ENCODE assay signal across 9 mouse cellular contexts in the genomic region with DNA sequence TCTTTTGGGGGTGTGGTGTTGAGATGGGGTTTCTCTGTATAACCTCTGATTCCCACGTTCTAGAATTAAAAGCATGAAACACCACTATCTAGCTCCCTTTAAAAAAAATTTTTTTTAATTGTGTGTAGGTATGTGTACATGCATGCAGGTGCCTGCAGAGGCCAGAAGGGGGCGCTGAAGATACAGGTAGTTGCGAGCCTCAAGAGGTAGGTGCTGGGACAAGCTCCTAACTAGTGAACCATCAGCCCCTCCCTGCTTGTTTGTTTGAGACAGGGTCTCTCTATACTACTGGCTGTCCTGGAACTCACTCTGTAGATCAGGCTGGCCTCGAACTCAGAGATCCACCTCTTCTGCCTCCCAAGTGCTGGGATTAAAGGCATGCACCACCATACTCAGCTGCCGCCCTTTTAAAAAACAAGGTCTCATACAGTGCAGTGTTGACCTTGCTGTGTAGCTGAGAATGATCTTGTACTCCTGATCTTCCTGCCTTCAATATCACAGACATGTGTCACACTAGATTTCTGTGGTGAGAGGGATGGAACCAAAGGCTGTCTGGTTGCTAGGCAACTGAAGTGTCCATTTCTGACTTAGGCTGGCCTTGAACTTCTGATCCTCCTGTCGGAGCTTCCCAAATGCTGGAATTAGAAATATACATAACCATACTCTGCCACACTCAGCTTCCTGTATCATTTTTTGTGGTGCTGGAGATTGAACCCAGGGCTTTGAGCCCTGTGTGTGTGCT. TPM values are rescaled to one million over a fixed set of nuclear protein-coding genes. Genes with fewer than 3 reads are reported as not detected.
A peak's percentile ranks its signal among the peaks of the same experiment; 100 is the strongest.
DNase-seq lines count a peak whose midpoint lies in the region; ATAC-seq and TF ChIP-seq lines count a peak whose summit lies in the region.
"Had no signal": no experiment of that assay in that cellular context is flagged by ENCODE, and none has a peak within 500 bp of the region (broad histone marks: within the 10 kb centered on the region; RNA-seq: fewer than 3 reads in every experiment).

No protein-coding gene starts in this region.

- WGBS in intestine, postnatal 0 days = 63% methylated on average over 6 of the region's 6 CpGs
- WGBS in intestine, embryonic 16.5 days = 63% methylated on average over 6 of the region's 6 CpGs
- WGBS in liver, embryonic 13.5 days (ENCODE audit: insufficient replicate concordance) = 52% methylated on average over 6 of the region's 6 CpGs
- 68% methylated on average over 6 of the region's 6 CpGs for WGBS in embryonic facial prominence, embryonic 10.5 days

- DNase-seq in A20 (ENCODE audit: low read depth, low spot score) (peak; percentile 67), NIH3T3 (ENCODE audit: low read depth) (peak; percentile 53)
- peak; percentile 29 for DNase-seq in liver, embryonic 13.5 days
- no peak for DNase-seq in embryonic facial prominence, embryonic 10.5 days (ENCODE audit: low spot score)
- DNase-seq in frontal cortex, postnatal 25 days (ENCODE audit: low spot score in 2 of 2) = no peak
- DNase-seq in left cerebral cortex, postnatal 36 days (ENCODE audit: low spot score in 2 of 2) = no peak

- intact Hi-C loops in left cerebral cortex, postnatal 36 days (cut with DNase I) = no loop called here

- H3K9ac ChIP-seq in intestine, postnatal 0 days (ENCODE audit: low read depth, low read length) = no peak overlapping the region
- H3K9ac ChIP-seq in intestine, embryonic 16.5 days (ENCODE audit: low read depth, low read length) = no peak overlapping the region
- no peak overlapping the region for H3K9ac ChIP-seq in liver, embryonic 13.5 days
- H3K9ac ChIP-seq: limb, embryonic 13.5 days had no signal

- no peaks in the 10 kb centered on the region for H3K9me3 ChIP-seq in intestine, postnatal 0 days (ENCODE audit: control insufficient read depth)
- no peaks in the 10 kb centered on the region for H3K9me3 ChIP-seq in intestine, embryonic 16.5 days (ENCODE audit: control insufficient read depth, low read length)
- no peaks in the 10 kb centered on the region for H3K9me3 ChIP-seq in liver, embryonic 13.5 days (replicated peaks)
- no peaks in the 10 kb centered on the region for H3K9me3 ChIP-seq in embryonic facial prominence, embryonic 10.5 days
- H3K9me3 ChIP-seq: limb, embryonic 13.5 days had no signal

- no peaks in the 10 kb centered on the region for H3K4me1 ChIP-seq in intestine, postnatal 0 days (replicated peaks; ENCODE audit: control insufficient read depth, insufficient read depth, low read length)
- H3K4me1 ChIP-seq in intestine, embryonic 16.5 days (ENCODE audit: control insufficient read depth, insufficient read depth, low read length) = peaks cover 8% of the 10 kb centered on the region
- H3K4me1 ChIP-seq in liver, embryonic 13.5 days (replicated peaks) = peaks cover 30% of the 10 kb centered on the region
- peaks cover 18% of the 10 kb centered on the region for H3K4me1 ChIP-seq in embryonic facial prominence, embryonic 10.5 days

- no peak overlapping the region for H3K27ac ChIP-seq in intestine, postnatal 0 days (ENCODE audit: low read depth, low read length)
- no peak overlapping the region for H3K27ac ChIP-seq in intestine, embryonic 16.5 days (ENCODE audit: low read length)
- no peak overlapping the region for H3K27ac ChIP-seq in liver, embryonic 13.5 days
- no peak overlapping the region for H3K27ac ChIP-seq in embryonic facial prominence, embryonic 10.5 days (replicated peaks)
- H3K27ac ChIP-seq: limb, embryonic 13.5 days had no signal

- H3K36me3 ChIP-seq in intestine, postnatal 0 days (ENCODE audit: control insufficient read depth, insufficient read depth) = no peaks in the 10 kb centered on the region
- H3K36me3 ChIP-seq in intestine, embryonic 16.5 days (ENCODE audit: control insufficient read depth, insufficient read depth, low read length) = no peaks in the 10 kb centered on the region
- peaks cover 9% of the 10 kb centered on the region for H3K36me3 ChIP-seq in liver, embryonic 13.5 days
- peaks cover 22% of the 10 kb centered on the region for H3K36me3 ChIP-seq in embryonic facial prominence, embryonic 10.5 days (replicated peaks)

- H3K27me3 ChIP-seq in intestine, postnatal 0 days (replicated peaks; ENCODE audit: control insufficient read depth, insufficient read depth, low read length) = no peaks in the 10 kb centered on the region
- H3K27me3 ChIP-seq in intestine, embryonic 16.5 days (replicated peaks; ENCODE audit: control insufficient read depth, insufficient read depth, low read length) = no peaks in the 10 kb centered on the region
- H3K27me3 ChIP-seq in liver, embryonic 13.5 days = no peaks in the 10 kb centered on the region
- no peaks in the 10 kb centered on the region for H3K27me3 ChIP-seq in embryonic facial prominence, embryonic 10.5 days (replicated peaks; ENCODE audit: low read depth, poor library complexity, severe bottlenecking)
- H3K27me3 ChIP-seq: limb, embryonic 13.5 days had no signal

- no peak overlapping the region for H3K4me3 ChIP-seq in intestine, postnatal 0 days (ENCODE audit: low read depth, low read length)
- H3K4me3 ChIP-seq in intestine, embryonic 16.5 days (ENCODE audit: low read length) = no peak overlapping the region
- no peak overlapping the region for H3K4me3 ChIP-seq in liver, embryonic 13.5 days (replicated peaks)
- no peak overlapping the region for H3K4me3 ChIP-seq in embryonic facial prominence, embryonic 10.5 days
- H3K4me3 ChIP-seq: limb, embryonic 13.5 days had no signal

- no peak for ATAC-seq in intestine, postnatal 0 days
- no peak for ATAC-seq in intestine, embryonic 16.5 days
- no peak for ATAC-seq in liver, embryonic 13.5 days (ENCODE audit: low read depth)

- H3K4me2 ChIP-seq in intestine, postnatal 0 days (replicated peaks; ENCODE audit: low read depth) = no peak overlapping the region
- no peak overlapping the region for H3K4me2 ChIP-seq in intestine, embryonic 16.5 days (ENCODE audit: low read depth, low read length)
- H3K4me2 ChIP-seq in liver, embryonic 13.5 days = no peak overlapping the region
- H3K4me2 ChIP-seq: limb, embryonic 13.5 days had no signal

- peak; percentile 49 for TF ChIP-seq CTCF in intestine, postnatal 0 days (IDR thresholded peaks at IDR 0.05; ENCODE audit: low read depth)

RNA-seq across cellular contexts. Expression of a gene that starts 13.8 kb away (rescaled TPM):
- polyA plus RNA-seq in intestine, postnatal 0 days (2015; fragmentation: Nextera tagmentation; extraction: Ambion mirVana) = 107 and 120 TPM in 2 replicates
- polyA plus RNA-seq in intestine, embryonic 16.5 days (2015; fragmentation: Nextera tagmentation; extraction: Ambion mirVana) = 112 and 114 TPM in 2 replicates
- 6.4 and 7.3 TPM in 2 replicates for polyA plus RNA-seq in liver, embryonic 13.5 days (2015; fragmentation: Nextera tagmentation; extraction: Ambion mirVana)
- 24.0 and 24.4 TPM in 2 replicates for polyA plus RNA-seq in embryonic facial prominence, embryonic 10.5 days (2016; fragmentation: Nextera tagmentation; extraction: Ambion mirVana)
- total RNA-seq in left cerebral cortex, postnatal 36 days (2021) = 10 to 100 TPM; 11.6 to 24.2 TPM

RNA-seq across cellular contexts. Expression of a gene that starts 32.9 kb away (rescaled TPM):
- polyA plus RNA-seq in intestine, postnatal 0 days (2015; fragmentation: Nextera tagmentation; extraction: Ambion mirVana) = 57.1 and 61.8 TPM in 2 replicates
- 137 and 144 TPM in 2 replicates for polyA plus RNA-seq in intestine, embryonic 16.5 days (2015; fragmentation: Nextera tagmentation; extraction: Ambion mirVana)
- 80.8 and 100 TPM in 2 replicates for polyA plus RNA-seq in liver, embryonic 13.5 days (2015; fragmentation: Nextera tagmentation; extraction: Ambion mirVana)
- 244 and 257 TPM in 2 replicates for polyA plus RNA-seq in embryonic facial prominence, embryonic 10.5 days (2016; fragmentation: Nextera tagmentation; extraction: Ambion mirVana)
- total RNA-seq in left cerebral cortex, postnatal 36 days (2021) = 1,000 to 10,000 TPM; 1,175 to 1,315 TPM

Comparison
In these comparisons a context has a peak if more than half of its experiments do, and no peak if none do; other contexts are left out.
1. DNase-seq: peak in A20 (single experiment), NIH3T3 (single experiment) and liver, embryonic 13.5 days (single experiment); none in embryonic facial prominence, embryonic 10.5 days (single experiment), frontal cortex, postnatal 25 days (0 of 2) and left cerebral cortex, postnatal 36 days (0 of 2).